Mouse (Mus musculus): ENCODE measurements around the gene Nedd9. TPM values are rescaled to one million over a fixed set of nuclear protein-coding genes. Genes with fewer than 3 reads are reported as not detected.

Nedd9 gene
- polyA plus RNA-seq (2014; fragmentation: Nextera tagmentation; extraction: Ambion mirVana), result 22.9 and 23.3 TPM in 2 replicates

DNA sequence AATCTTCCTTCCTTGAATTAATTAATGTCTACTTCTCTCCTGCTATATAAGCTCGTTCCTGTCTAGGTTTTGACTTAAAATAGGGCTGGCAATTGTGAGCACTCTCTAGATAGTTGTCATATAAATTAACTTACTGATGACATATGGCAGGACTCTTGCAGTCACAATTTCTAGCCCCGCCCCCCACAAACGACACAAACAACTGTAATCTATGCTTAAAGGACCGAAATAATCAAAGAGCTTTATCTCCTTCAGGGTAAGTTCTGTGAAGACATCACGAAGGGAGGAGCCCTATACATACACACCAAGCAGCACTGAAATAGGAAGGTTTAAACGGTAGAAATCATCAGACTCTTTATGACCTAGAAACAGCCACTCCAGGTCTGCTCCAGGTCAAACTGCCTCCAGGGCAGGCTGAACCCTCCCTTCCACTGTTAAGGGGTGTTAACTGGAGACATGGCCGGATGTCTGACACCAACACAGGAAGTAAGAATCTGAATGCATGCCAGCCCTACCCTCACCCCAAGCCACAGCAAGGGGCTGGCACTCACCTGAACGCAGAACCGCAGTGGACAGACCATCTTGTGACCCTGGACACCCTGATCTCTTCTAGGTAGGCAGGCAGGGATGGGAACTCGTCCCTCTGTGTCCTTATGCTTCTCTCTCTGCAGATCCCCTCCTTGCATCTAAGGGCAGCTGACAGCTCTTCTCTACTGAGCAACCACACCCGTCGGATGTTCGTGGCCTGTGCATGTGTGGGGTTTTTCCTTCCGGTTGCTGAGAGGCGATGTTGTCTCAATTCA is at the start of gene Nedd9:
Nedd9 (minus strand) TSS at position 757 of the 803 bp plus-strand sequence.
- ATAC-seq (ENCODE audit: insufficient number of reproducible peaks, insufficient read depth, low FRiP score, low read depth), result 0 out of 2 replicates have a peak, but pooled peaks have one; percentile 26
- Histone ChIP-seq H3K4me3 (ENCODE audit: control insufficient read depth in 1 of 2, insufficient read depth in 1 of 2, low read depth in 1 of 2, low read length in 2 of 2) (peak within 1 kb of the TSS in 1 of 2 experiments; percentile 4; a peak in 1 of 4 replicates), H3K27me3 (ENCODE audit: control insufficient read depth, insufficient read depth, low read length) (peaks cover 3% of the 10 kb centered on the region; the same call in 1 of the 2 replicates), H3K9me3 (ENCODE audit: control insufficient read depth, low read length) (no peaks in the 10 kb centered on the region), H3K36me3 (ENCODE audit: control insufficient read depth, insufficient read depth, low read length) (no peaks in the 10 kb centered on the region), H3K9ac (ENCODE audit: low read length) (no peak within 1 kb of the TSS), H3K4me2 (ENCODE audit: low read length) (no peak within 1 kb of the TSS; the same call in 1 of the 2 replicates), H3K4me1 (ENCODE audit: control insufficient read depth in 2 of 2, insufficient read depth in 2 of 2, low read length in 2 of 2) (no peaks in the 10 kb centered on the region; a peak in 1 of 4 replicates), H3K27ac (replicated peaks in 1 of 2; ENCODE audit: control insufficient read depth in 1 of 2, insufficient read depth in 1 of 2, low read depth in 2 of 2, low read length in 2 of 2) (peak within 1 kb of the TSS in 1 of 2 experiments; percentile 28; a peak in 1 of 4 replicates)
- WGBS, result 58% methylated on average over 15 of the region's 15 CpGs

DNA sequence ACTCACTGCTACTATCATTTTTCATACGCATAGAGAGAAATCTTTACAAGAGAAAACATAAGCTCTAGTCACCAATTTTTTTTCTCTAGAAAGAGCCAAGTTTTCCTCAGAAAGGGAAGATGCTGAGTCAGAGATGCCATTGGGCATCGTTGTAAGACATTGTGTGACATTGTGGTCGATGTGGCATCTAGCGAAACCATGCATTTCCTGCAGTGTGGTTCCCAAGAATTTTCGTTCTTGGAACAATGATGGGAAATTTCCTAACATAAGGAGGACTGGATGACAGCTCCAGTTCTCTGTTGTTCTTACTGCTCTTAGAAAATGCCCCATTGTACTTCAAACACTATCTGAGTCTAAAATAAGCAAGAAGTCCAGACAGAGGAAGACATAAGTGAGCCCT is 45.5 kb upstream of the Nedd9 start:
- H3K36me3 ChIP-seq (ENCODE audit: control insufficient read depth, insufficient read depth, low read length), result no peaks in the 10 kb centered on the region
- ATAC-seq (ENCODE audit: insufficient number of reproducible peaks, insufficient read depth, low FRiP score, low read depth), result no peak
- no peak overlapping the region for H3K27ac ChIP-seq (replicated peaks in 1 of 2; ENCODE audit: control insufficient read depth in 1 of 2, insufficient read depth in 1 of 2, low read depth in 2 of 2, low read length in 2 of 2)
- WGBS, result 56% methylated on average over 5 of the region's 5 CpGs
- no peak overlapping the region for H3K4me2 ChIP-seq (ENCODE audit: low read length)
- no peak overlapping the region for H3K4me3 ChIP-seq (ENCODE audit: control insufficient read depth in 1 of 2, insufficient read depth in 1 of 2, low read depth in 1 of 2, low read length in 2 of 2)
- H3K4me1 ChIP-seq (ENCODE audit: control insufficient read depth in 2 of 2, insufficient read depth in 2 of 2, low read length in 2 of 2), result peaks cover 0 to 3% of the 10 kb centered on the region in 2 experiments; a peak in 1 of 4 replicates
- H3K27me3 ChIP-seq (ENCODE audit: control insufficient read depth, insufficient read depth, low read length), result no peaks in the 10 kb centered on the region
- no peaks in the 10 kb centered on the region for H3K9me3 ChIP-seq (ENCODE audit: control insufficient read depth, low read length)
- no peak overlapping the region for H3K9ac ChIP-seq (ENCODE audit: low read length)

DNA sequence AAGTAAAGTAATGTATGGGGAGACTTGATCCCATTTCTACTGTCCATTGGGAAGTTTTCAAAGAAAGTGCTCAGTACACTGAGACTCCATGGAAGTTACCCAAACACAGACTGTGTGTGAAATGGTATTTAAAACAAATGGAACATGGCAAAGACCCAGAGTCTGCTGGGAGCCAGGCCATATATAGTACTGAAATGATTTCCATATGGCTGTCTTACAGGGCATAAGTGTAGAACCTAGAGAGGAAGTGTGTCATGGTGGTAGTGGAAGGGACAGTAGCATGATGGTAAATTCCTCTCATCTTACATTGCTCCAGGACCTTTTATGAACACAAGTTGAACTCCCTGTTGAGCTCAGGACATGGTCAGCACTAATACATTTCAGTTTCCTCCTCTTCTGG is 43.2 kb upstream of the Nedd9 start:
- Histone ChIP-seq H3K4me3 (ENCODE audit: control insufficient read depth in 1 of 2, insufficient read depth in 1 of 2, low read depth in 1 of 2, low read length in 2 of 2) (no peak overlapping the region), H3K27me3 (ENCODE audit: control insufficient read depth, insufficient read depth, low read length) (no peaks in the 10 kb centered on the region), H3K4me1 (ENCODE audit: control insufficient read depth in 2 of 2, insufficient read depth in 2 of 2, low read length in 2 of 2) (peaks cover 0 to 3% of the 10 kb centered on the region in 2 experiments; a peak in 1 of 4 replicates), H3K27ac (replicated peaks in 1 of 2; ENCODE audit: control insufficient read depth in 1 of 2, insufficient read depth in 1 of 2, low read depth in 2 of 2, low read length in 2 of 2) (no peak overlapping the region), H3K9me3 (ENCODE audit: control insufficient read depth, low read length) (no peaks in the 10 kb centered on the region), H3K4me2 (ENCODE audit: low read length) (no peak overlapping the region), H3K9ac (ENCODE audit: low read length) (no peak overlapping the region), H3K36me3 (ENCODE audit: control insufficient read depth, insufficient read depth, low read length) (no peaks in the 10 kb centered on the region)
- no peak for ATAC-seq (ENCODE audit: insufficient number of reproducible peaks, insufficient read depth, low FRiP score, low read depth)

DNA sequence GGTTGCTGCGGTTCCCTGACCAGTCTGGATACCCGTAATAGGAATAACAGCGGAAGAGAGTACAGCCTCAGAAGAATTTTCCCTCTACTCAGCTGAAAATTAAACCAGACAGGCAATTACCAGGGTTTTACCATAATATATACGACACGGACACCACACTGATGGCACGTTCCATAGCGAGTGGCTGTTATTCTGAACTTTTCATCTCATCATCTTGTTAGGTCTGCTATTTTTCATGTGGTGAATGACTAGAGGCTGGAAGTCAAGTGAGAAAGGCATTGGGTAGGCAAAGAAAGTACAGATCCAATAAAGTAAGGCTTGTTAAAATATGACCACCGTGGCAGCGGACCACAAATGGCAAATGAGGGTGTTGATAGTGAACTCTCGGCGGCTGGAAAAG is 37.0 kb upstream of the Nedd9 start:
- Histone ChIP-seq H3K27me3 (ENCODE audit: control insufficient read depth, insufficient read depth, low read length) (no peaks in the 10 kb centered on the region), H3K9me3 (ENCODE audit: control insufficient read depth, low read length) (no peaks in the 10 kb centered on the region), H3K27ac (replicated peaks in 1 of 2; ENCODE audit: control insufficient read depth in 1 of 2, insufficient read depth in 1 of 2, low read depth in 2 of 2, low read length in 2 of 2) (no peak overlapping the region), H3K9ac (ENCODE audit: low read length) (no peak overlapping the region), H3K4me3 (ENCODE audit: control insufficient read depth in 1 of 2, insufficient read depth in 1 of 2, low read depth in 1 of 2, low read length in 2 of 2) (no peak overlapping the region), H3K4me2 (ENCODE audit: low read length) (no peak overlapping the region), H3K4me1 (ENCODE audit: control insufficient read depth in 2 of 2, insufficient read depth in 2 of 2, low read length in 2 of 2) (no peaks in the 10 kb centered on the region), H3K36me3 (ENCODE audit: control insufficient read depth, insufficient read depth, low read length) (no peaks in the 10 kb centered on the region)
- no peak for ATAC-seq (ENCODE audit: insufficient number of reproducible peaks, insufficient read depth, low FRiP score, low read depth)
- WGBS, result 95% methylated on average over 11 of the region's 11 CpGs

DNA sequence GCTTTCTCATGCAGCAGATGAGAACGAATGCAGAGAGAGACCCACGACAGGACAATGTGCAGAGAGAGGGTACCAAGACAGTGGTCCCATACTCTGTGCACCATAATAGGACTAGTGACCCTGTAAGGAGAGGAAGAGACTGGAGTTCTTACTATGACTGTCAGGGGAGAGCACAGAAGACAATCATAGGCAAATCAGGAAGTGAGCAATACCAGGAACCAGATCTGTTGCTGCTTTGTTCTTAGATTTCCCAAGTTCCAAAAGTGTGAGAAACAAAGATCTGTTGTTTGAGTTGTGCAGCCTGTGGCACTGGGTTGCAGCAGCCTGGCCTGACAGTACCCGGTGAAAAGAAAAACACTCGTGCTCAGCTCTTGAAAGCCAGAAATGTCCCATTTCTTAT is 34.1 kb upstream of the Nedd9 start:
- Histone ChIP-seq H3K4me2 (ENCODE audit: low read length) (no peak overlapping the region), H3K9ac (ENCODE audit: low read length) (no peak overlapping the region), H3K4me1 (ENCODE audit: control insufficient read depth in 2 of 2, insufficient read depth in 2 of 2, low read length in 2 of 2) (no peaks in the 10 kb centered on the region), H3K9me3 (ENCODE audit: control insufficient read depth, low read length) (no peaks in the 10 kb centered on the region), H3K36me3 (ENCODE audit: control insufficient read depth, insufficient read depth, low read length) (no peaks in the 10 kb centered on the region), H3K4me3 (ENCODE audit: control insufficient read depth in 1 of 2, insufficient read depth in 1 of 2, low read depth in 1 of 2, low read length in 2 of 2) (no peak overlapping the region), H3K27me3 (ENCODE audit: control insufficient read depth, insufficient read depth, low read length) (no peaks in the 10 kb centered on the region), H3K27ac (replicated peaks in 1 of 2; ENCODE audit: control insufficient read depth in 1 of 2, insufficient read depth in 1 of 2, low read depth in 2 of 2, low read length in 2 of 2) (no peak overlapping the region)
- ATAC-seq (ENCODE audit: insufficient number of reproducible peaks, insufficient read depth, low FRiP score, low read depth), result no peak
- 82% methylated on average over 4 of the region's 4 CpGs for WGBS

DNA sequence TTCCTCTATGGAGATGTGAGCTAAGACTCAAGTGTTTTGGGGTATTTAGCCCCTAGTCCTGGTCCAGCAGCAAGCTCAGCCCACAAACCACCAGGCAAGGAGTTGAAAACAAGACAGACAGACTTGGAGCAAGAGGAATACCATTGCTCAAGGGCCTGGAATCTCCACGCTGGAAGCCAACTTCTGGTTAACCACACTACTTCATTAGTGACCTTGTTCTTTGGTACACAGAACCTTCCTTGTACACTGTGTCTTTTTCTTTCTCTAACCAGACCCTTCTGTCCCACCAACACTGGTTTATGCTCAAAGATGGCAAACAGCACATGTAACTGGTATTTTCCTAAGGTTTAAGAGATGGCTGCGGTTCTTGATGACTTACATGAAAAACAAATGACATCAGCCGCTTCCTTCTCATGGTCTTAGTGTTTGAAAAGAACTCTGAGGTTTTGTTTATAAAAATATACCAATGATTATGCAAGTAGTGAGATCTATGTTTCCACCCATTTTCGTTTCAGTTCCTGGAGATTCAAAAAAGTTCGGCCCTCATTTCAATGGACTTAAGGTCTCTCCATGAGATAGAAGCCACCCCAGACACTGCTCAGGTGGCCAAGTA is 33.5 kb upstream of the Nedd9 start:
- no peaks in the 10 kb centered on the region for H3K36me3 ChIP-seq (ENCODE audit: control insufficient read depth, insufficient read depth, low read length)
- no peaks in the 10 kb centered on the region for H3K4me1 ChIP-seq (ENCODE audit: control insufficient read depth in 2 of 2, insufficient read depth in 2 of 2, low read length in 2 of 2)
- no peak overlapping the region for H3K4me3 ChIP-seq (ENCODE audit: control insufficient read depth in 1 of 2, insufficient read depth in 1 of 2, low read depth in 1 of 2, low read length in 2 of 2)
- no peak overlapping the region for H3K9ac ChIP-seq (ENCODE audit: low read length)
- no peaks in the 10 kb centered on the region for H3K27me3 ChIP-seq (ENCODE audit: control insufficient read depth, insufficient read depth, low read length)
- WGBS, result 84% methylated on average over 5 of the region's 5 CpGs
- no peak overlapping the region for H3K4me2 ChIP-seq (ENCODE audit: low read length)
- ATAC-seq (ENCODE audit: insufficient number of reproducible peaks, insufficient read depth, low FRiP score, low read depth), result no peak
- no peaks in the 10 kb centered on the region for H3K9me3 ChIP-seq (ENCODE audit: control insufficient read depth, low read length)
- no peak overlapping the region for H3K27ac ChIP-seq (replicated peaks in 1 of 2; ENCODE audit: control insufficient read depth in 1 of 2, insufficient read depth in 1 of 2, low read depth in 2 of 2, low read length in 2 of 2)

DNA sequence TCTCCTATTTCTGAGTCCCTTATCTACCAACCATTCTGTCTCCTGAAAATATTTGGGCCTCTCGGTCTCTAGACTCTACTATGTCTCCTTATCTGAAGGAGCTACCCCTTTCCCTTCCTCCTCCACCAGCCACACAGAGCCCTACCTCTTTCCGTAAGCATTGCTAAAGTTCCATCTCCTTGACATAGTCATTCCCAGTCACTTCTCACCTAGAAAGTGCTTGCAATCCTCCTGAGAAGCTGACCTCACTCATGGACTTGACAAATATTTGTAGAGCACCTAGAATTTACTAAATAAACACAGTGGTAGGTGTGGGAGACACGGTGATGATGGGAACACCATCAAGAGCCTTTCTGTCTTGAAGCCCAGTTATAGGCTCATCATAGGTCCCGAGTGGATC is 32.6 kb upstream of the Nedd9 start:
- H3K4me3 ChIP-seq (ENCODE audit: control insufficient read depth in 1 of 2, insufficient read depth in 1 of 2, low read depth in 1 of 2, low read length in 2 of 2), result no peak overlapping the region
- no peak for ATAC-seq (ENCODE audit: insufficient number of reproducible peaks, insufficient read depth, low FRiP score, low read depth)
- WGBS, result 52% methylated on average over 4 of the region's 4 CpGs

More for the DNA sequence above, 32.6 kb upstream of the Nedd9 start:
- no peaks in the 10 kb centered on the region for H3K4me1 ChIP-seq (ENCODE audit: control insufficient read depth in 2 of 2, insufficient read depth in 2 of 2, low read length in 2 of 2)
- H3K36me3 ChIP-seq (ENCODE audit: control insufficient read depth, insufficient read depth, low read length), result no peaks in the 10 kb centered on the region
- H3K9ac ChIP-seq (ENCODE audit: low read length), result no peak overlapping the region
- no peaks in the 10 kb centered on the region for H3K9me3 ChIP-seq (ENCODE audit: control insufficient read depth, low read length)
- H3K27me3 ChIP-seq (ENCODE audit: control insufficient read depth, insufficient read depth, low read length), result no peaks in the 10 kb centered on the region
- H3K27ac ChIP-seq (replicated peaks in 1 of 2; ENCODE audit: control insufficient read depth in 1 of 2, insufficient read depth in 1 of 2, low read depth in 2 of 2, low read length in 2 of 2), result no peak overlapping the region
- no peak overlapping the region for H3K4me2 ChIP-seq (ENCODE audit: low read length)
